Mouse (Mus musculus) neural tube, embryonic 14.5 days (tissue): Measurements from ENCODE around the gene Tmem125. TPM values are rescaled to one million over a fixed set of nuclear protein-coding genes. Genes with fewer than 3 reads are reported as not detected.
A peak's percentile ranks its signal among the peaks of the same experiment; 100 is the strongest.

Source experiments
- ATAC-seq: fragments of 200-750 bp; cut with Nextera tagmentation; 2 replicates; pipeline ENCODE4 v1.8.0; 2017; ENCODE audit warnings: low read depth, mild to moderate bottlenecking, moderate TSS enrichment, moderate library complexity
- H3K27ac ChIP-seq: fragments of 300-500 bp; sonication (generic); 2 replicates; pipeline ENCODE4 v1.5.1; 2014; ENCODE audit warnings: low read depth, mild to moderate bottlenecking, control low read depth, low read length, moderate library complexity, mixed read lengths
- H3K27me3 ChIP-seq: fragments of 300-500 bp; sonication (generic); 2 replicates; pipeline ENCODE4 v1.6.1; 2014; ENCODE audit warnings: low read length; ENCODE audit not compliant: control insufficient read depth, insufficient read depth
- H3K36me3 ChIP-seq: fragments of 300-500 bp; sonication (generic); 2 replicates; pipeline ENCODE4 v1.6.1; 2014; ENCODE audit warnings: low read length, mixed read lengths; ENCODE audit not compliant: control insufficient read depth, insufficient read depth
- H3K4me1 ChIP-seq: fragments of 300-500 bp; sonication (generic); 2 replicates; pipeline ENCODE4 v1.6.1; 2014; ENCODE audit warnings: low read length; ENCODE audit not compliant: control insufficient read depth, insufficient read depth
- H3K4me2 ChIP-seq: fragments of 300-500 bp; sonication (generic); 2 replicates; pipeline ENCODE4 v1.6.1; 2014; ENCODE audit warnings: mild to moderate bottlenecking, low read depth, low read length, control low read depth
- H3K4me3 ChIP-seq: fragments of 300-500 bp; sonication (generic); 2 replicates; pipeline ENCODE4 v1.5.1; 2014; ENCODE audit warnings: low read depth, low read length, control low read depth, mixed read lengths
- H3K9ac ChIP-seq: fragments of 300-500 bp; sonication (generic); replicated peaks from 2 replicates; pipeline ENCODE4 v1.6.1; 2014; ENCODE audit warnings: low read depth, mild to moderate bottlenecking, control low read depth, low read length, mixed read lengths
- H3K9me3 ChIP-seq: fragments of 300-500 bp; sonication (generic); 2 replicates; pipeline ENCODE4 v1.6.1; 2016; ENCODE audit warnings: low read length; ENCODE audit not compliant: control insufficient read depth
- WGBS: fragments of 180-500 bp; shearing (Covaris S2); extraction: QIAGEN DNeasy Blood & Tissue Kit; methylation state at CpG from one replicate; pipeline ENCODE4 v1.1.7; 2014; 5-methylcytosine and 5-hydroxymethylcytosine counted together
- polyA plus RNA-seq: library from polyadenylated mRNA; unstranded; fragments of >200 nt; fragmentation: Nextera tagmentation; extraction: Ambion mirVana; gene quantifications from 2 replicates; pipeline ENCODE4 v1.2.1, GENCODE M21; 2014

The Tmem125 gene
- polyA plus RNA-seq, 1 experiment from 2014 or later = not detected

DNA sequence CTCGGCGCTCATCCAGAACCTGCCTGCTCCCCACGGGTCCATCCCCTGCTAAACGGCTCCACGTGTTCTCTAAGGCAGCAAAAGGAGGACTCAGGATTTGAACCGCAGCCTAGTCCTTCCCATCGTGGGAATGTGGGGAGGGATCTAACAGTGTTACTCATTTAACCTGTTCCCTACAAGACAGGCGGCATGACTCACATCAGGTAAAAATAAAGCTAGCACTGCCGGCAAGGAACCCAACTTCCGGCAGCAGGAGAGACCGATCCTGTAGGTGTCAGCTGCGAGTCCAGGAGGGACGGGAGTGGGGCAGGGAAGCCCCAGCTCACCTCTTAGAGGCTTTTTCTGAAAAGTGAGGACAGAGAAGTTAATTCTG lies 700 bp downstream of the Tmem125 start:
- Histone ChIP-seq H3K9ac (no peak overlapping the region), H3K27me3 (no peaks in the 10 kb centered on the region), H3K9me3 (no peaks in the 10 kb centered on the region), H3K27ac (no peak overlapping the region), H3K4me2 (peak overlapping the region; percentile 48), H3K4me1 (peaks cover 8% of the 10 kb centered on the region; the same call in 1 of the 2 replicates), H3K4me3 (peak overlapping the region; percentile 29; the same call in 1 of the 2 replicates), H3K36me3 (no peaks in the 10 kb centered on the region)
- 22% methylated on average over 13 of the region's 13 CpGs for WGBS
- no peak for ATAC-seq

- no peaks in the 10 kb centered on the region for H3K27me3 ChIP-seq
- H3K4me1 ChIP-seq = peaks cover 8% of the 10 kb centered on the region; the same call in 1 of the 2 replicates
- no peaks in the 10 kb centered on the region for H3K36me3 ChIP-seq
- H3K4me3 ChIP-seq = no peak overlapping the region
- 74% methylated on average over 9 of the region's 9 CpGs for WGBS
- ATAC-seq = no peak
- H3K9me3 ChIP-seq = no peaks in the 10 kb centered on the region
- no peak overlapping the region for H3K9ac ChIP-seq
- no peak overlapping the region for H3K27ac ChIP-seq
- no peak overlapping the region for H3K4me2 ChIP-seq
These were observed 1.2 kb downstream of the Tmem125 start for GRCm38 (mm10) chr4:118542510-118543157.

DNA sequence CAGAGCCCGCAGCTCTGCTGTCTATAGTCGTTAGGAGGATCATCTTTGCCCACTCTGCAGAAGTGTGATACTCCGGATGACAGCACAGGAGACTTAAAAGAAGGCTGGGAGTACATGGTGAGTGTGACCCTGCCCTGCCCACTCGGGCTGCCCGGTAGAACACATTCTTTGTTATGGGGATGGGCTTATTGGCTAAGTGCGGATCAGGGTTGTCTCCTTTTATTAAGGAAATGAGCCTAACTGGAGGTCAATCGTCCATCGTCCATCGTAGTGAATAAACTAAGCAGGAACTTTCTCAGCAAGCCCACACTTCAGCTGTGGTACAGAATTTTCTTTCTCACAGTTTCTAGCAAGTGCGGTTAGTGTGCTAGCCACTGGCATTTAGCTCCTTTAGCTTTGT lies 3.9 kb downstream of the Tmem125 start:
- WGBS = 10% methylated on average over 10 of the region's 10 CpGs
- H3K27me3 ChIP-seq = no peaks in the 10 kb centered on the region
- no peak overlapping the region for H3K27ac ChIP-seq
- no peak for ATAC-seq
- no peak overlapping the region for H3K4me3 ChIP-seq
- peaks cover 8% of the 10 kb centered on the region; the same call in 1 of the 2 replicates for H3K4me1 ChIP-seq
- no peak overlapping the region for H3K4me2 ChIP-seq
- H3K36me3 ChIP-seq = no peaks in the 10 kb centered on the region
- no peak overlapping the region for H3K9ac ChIP-seq
- no peaks in the 10 kb centered on the region for H3K9me3 ChIP-seq

DNA sequence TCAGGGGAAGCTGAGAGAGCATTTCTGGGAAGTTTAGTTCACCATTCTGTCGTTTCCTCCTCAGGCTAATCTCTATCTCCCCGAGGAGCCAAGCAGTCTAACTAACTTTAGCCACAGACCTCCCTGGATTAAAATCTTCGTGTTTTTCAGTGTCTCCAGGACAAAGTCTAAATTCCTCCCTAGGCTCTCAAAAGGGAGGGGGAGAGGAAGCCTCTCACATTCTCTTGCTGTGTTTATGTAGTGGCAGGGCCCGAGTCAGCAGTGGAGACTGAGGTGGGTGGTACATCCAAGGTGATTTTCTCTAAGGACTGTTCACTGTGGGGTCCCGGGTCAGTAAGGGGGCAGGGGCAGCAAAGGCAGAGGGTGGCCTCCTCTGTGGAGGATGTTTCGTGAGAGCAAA lies 6.0 kb downstream of the Tmem125 start:
- no peaks in the 10 kb centered on the region for H3K9me3 ChIP-seq
- no peak overlapping the region for H3K4me2 ChIP-seq
- H3K4me1 ChIP-seq = no peaks in the 10 kb centered on the region
- H3K9ac ChIP-seq = no peak overlapping the region
- no peak overlapping the region for H3K27ac ChIP-seq
- H3K36me3 ChIP-seq = no peaks in the 10 kb centered on the region
- WGBS = 56% methylated on average over 6 of the region's 6 CpGs
- ATAC-seq = no peak
- no peaks in the 10 kb centered on the region for H3K27me3 ChIP-seq
- H3K4me3 ChIP-seq = no peak overlapping the region

DNA sequence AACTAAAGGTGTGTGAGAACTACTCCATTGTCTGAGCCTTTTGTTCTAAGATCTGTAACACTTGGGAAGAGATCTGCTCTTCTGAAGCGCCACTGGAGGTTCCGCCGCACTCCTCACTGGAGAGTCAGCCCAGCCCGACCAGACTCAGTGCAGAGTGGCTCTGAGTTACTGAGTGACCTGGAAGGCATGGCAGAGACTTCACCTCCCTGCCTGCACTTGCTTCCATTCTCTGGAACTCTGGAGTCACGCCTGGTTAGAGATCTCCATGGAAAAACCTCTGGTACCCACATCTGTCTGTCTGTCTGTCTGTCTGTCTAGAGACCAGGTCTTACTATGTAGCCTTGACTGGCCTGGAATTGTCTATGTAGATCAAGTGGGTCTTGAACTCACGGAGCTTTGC lies 8.2 kb downstream of the Tmem125 start:
- H3K36me3 ChIP-seq = no peaks in the 10 kb centered on the region
- H3K4me1 ChIP-seq = no peaks in the 10 kb centered on the region
- ATAC-seq = no peak
- 87% methylated on average over 6 of the region's 6 CpGs for WGBS
- H3K9me3 ChIP-seq = no peaks in the 10 kb centered on the region
- H3K4me2 ChIP-seq = no peak overlapping the region
- no peak overlapping the region for H3K9ac ChIP-seq
- no peak overlapping the region for H3K4me3 ChIP-seq
- H3K27me3 ChIP-seq = no peaks in the 10 kb centered on the region
- H3K27ac ChIP-seq = no peak overlapping the region

- no peak for ATAC-seq
- WGBS = 93% methylated on average over 7 of the region's 7 CpGs
- Histone ChIP-seq H3K4me2 (no peak overlapping the region), H3K9me3 (no peaks in the 10 kb centered on the region), H3K9ac (no peak overlapping the region), H3K36me3 (no peaks in the 10 kb centered on the region), H3K4me3 (no peak overlapping the region), H3K27ac (no peak overlapping the region), H3K4me1 (no peaks in the 10 kb centered on the region), H3K27me3 (no peaks in the 10 kb centered on the region)
These were observed 10.2 kb downstream of the Tmem125 start for GRCm38 (mm10) chr4:118533605-118534004.

- Histone ChIP-seq H3K27me3 (no peaks in the 10 kb centered on the region), H3K4me3 (no peak overlapping the region), H3K9ac (no peak overlapping the region), H3K4me1 (no peaks in the 10 kb centered on the region), H3K27ac (no peak overlapping the region), H3K36me3 (no peaks in the 10 kb centered on the region), H3K9me3 (no peaks in the 10 kb centered on the region), H3K4me2 (no peak overlapping the region)
- 61% methylated on average over 3 of the region's 4 CpGs for WGBS
- no peak for ATAC-seq
These were observed 10.7 kb downstream of the Tmem125 start for GRCm38 (mm10) chr4:118533156-118533555.

DNA sequence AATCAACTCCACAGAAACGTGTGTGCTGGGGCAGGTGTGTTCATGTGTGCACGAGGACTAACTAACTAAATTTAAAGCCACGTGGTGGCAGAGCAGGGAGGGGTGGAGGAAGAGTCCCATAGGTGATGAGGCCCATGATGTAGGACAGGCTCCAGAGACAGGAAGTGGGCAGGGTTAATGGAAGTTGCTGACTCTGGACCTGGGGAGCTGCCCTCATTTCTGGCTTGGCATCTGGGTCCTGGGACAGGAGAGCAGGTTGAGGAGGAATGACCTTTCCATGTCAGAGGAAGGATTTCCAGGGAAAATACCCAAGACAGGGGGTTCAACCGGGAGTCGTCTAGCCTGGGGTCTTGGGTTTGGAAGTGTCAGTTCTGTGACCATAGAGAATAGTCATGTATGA lies 11.2 kb downstream of the Tmem125 start:
- no peak overlapping the region for H3K9ac ChIP-seq
- H3K27me3 ChIP-seq = no peaks in the 10 kb centered on the region
- no peaks in the 10 kb centered on the region for H3K4me1 ChIP-seq
- H3K27ac ChIP-seq = no peak overlapping the region
- no peak overlapping the region for H3K4me2 ChIP-seq
- no peak overlapping the region for H3K4me3 ChIP-seq
- whole genome bisulfite sequencing = 81% methylated on average over 5 of the region's 5 CpGs
- no peaks in the 10 kb centered on the region for H3K9me3 ChIP-seq
- H3K36me3 ChIP-seq = no peaks in the 10 kb centered on the region
- no peak for ATAC-seq

- Histone ChIP-seq H3K27ac (no peak overlapping the region), H3K4me1 (no peaks in the 10 kb centered on the region), H3K9ac (no peak overlapping the region), H3K4me3 (no peak overlapping the region), H3K9me3 (no peaks in the 10 kb centered on the region), H3K36me3 (no peaks in the 10 kb centered on the region), H3K27me3 (no peaks in the 10 kb centered on the region), H3K4me2 (no peak overlapping the region)
- 86% methylated on average over 6 of the region's 6 CpGs for WGBS
- no peak for ATAC-seq
These were observed 16.1 kb downstream of the Tmem125 start for GRCm38 (mm10) chr4:118527720-118528119.
